28 mouse cellular contexts compared by ENCODE assay signal in the genomic region with DNA sequence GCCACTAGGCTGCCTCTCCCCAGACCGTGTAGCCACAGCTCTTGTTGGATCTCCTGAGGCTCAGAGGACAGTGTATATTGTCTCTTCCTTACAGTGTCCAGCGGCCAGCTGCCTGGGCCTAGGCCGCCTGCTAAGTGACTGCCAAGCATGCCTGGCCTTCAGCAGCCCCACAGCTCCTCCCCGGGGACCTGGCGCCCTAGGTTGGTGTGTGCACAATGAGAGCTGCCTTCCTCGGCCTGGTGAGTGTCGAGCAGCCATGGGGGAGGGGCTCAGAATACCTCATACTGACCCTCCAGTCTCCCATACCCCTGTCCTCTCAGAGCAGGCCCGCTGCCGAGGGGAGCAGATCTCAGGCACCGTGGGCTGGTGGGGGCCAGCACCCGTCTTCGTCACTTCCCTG. TPM values are rescaled to one million over a fixed set of nuclear protein-coding genes. Genes with fewer than 3 reads are reported as not detected.
A peak's percentile ranks its signal among the peaks of the same experiment; 100 is the strongest.
DNase-seq lines count a peak whose midpoint lies in the region; ATAC-seq and TF ChIP-seq lines count a peak whose summit lies in the region.
"Had no signal": no experiment of that assay in that cellular context is flagged by ENCODE, and none has a peak within 500 bp of the region (broad histone marks: within the 10 kb centered on the region; RNA-seq: fewer than 3 reads in every experiment).

No protein-coding gene starts in this region.

- H3K36me3 ChIP-seq in forebrain, embryonic 12.5 days (replicated peaks): peaks cover 78% of the 10 kb centered on the region
- peaks cover 63% of the 10 kb centered on the region for H3K36me3 ChIP-seq in forebrain, embryonic 14.5 days (ENCODE audit: control insufficient read depth, insufficient read depth, low read length)
- H3K36me3 ChIP-seq in liver, embryonic 14.5 days (replicated peaks; ENCODE audit: control insufficient read depth, insufficient read depth, low read depth): no peaks in the 10 kb centered on the region
- no peaks in the 10 kb centered on the region for H3K36me3 ChIP-seq in liver, postnatal 0 days (replicated peaks; ENCODE audit: insufficient read depth, low read length)
- peaks cover 63% of the 10 kb centered on the region for H3K36me3 ChIP-seq in neural tube, embryonic 12.5 days
- no peaks in the 10 kb centered on the region for H3K36me3 ChIP-seq in thymus, adult 2 months (ENCODE audit: control insufficient read depth, insufficient read depth, low read length)

- H3K4me1 ChIP-seq in forebrain, embryonic 12.5 days: no peaks in the 10 kb centered on the region
- H3K4me1 ChIP-seq in forebrain, embryonic 14.5 days (ENCODE audit: control insufficient read depth, insufficient read depth, low read length): no peaks in the 10 kb centered on the region
- no peaks in the 10 kb centered on the region for H3K4me1 ChIP-seq in liver, embryonic 14.5 days (replicated peaks; ENCODE audit: control insufficient read depth in 2 of 2, insufficient read depth in 2 of 2, low read length in 1 of 2)
- peaks cover 4% of the 10 kb centered on the region; the same call in 1 of the 2 replicates for H3K4me1 ChIP-seq in liver, postnatal 0 days (ENCODE audit: insufficient read depth)
- no peaks in the 10 kb centered on the region for H3K4me1 ChIP-seq in neural tube, embryonic 12.5 days
- H3K4me1 ChIP-seq in thymus, adult 2 months (replicated peaks; ENCODE audit: control insufficient read depth, insufficient read depth, low read length): no peaks in the 10 kb centered on the region
- H3K4me1 ChIP-seq: heart, embryonic 13.5 days had no signal

- no peak overlapping the region for H3K9ac ChIP-seq in forebrain, embryonic 12.5 days
- no peak overlapping the region for H3K9ac ChIP-seq in forebrain, embryonic 14.5 days (ENCODE audit: low read length)
- no peak overlapping the region for H3K9ac ChIP-seq in liver, embryonic 14.5 days (replicated peaks)
- no peak overlapping the region for H3K9ac ChIP-seq in liver, postnatal 0 days (replicated peaks)
- H3K9ac ChIP-seq in neural tube, embryonic 12.5 days: no peak overlapping the region
- H3K9ac ChIP-seq: forebrain, postnatal 0 days; heart, embryonic 13.5 days; hindbrain, embryonic 14.5 days had no signal

- H3K9me3 ChIP-seq in forebrain, embryonic 12.5 days: no peaks in the 10 kb centered on the region
- H3K9me3 ChIP-seq in forebrain, embryonic 14.5 days (replicated peaks; ENCODE audit: control insufficient read depth, low read length): no peaks in the 10 kb centered on the region
- no peaks in the 10 kb centered on the region for H3K9me3 ChIP-seq in liver, embryonic 14.5 days (ENCODE audit: control insufficient read depth, low read length)
- no peaks in the 10 kb centered on the region for H3K9me3 ChIP-seq in liver, postnatal 0 days (ENCODE audit: low read length)
- no peaks in the 10 kb centered on the region for H3K9me3 ChIP-seq in neural tube, embryonic 12.5 days
- H3K9me3 ChIP-seq: heart, embryonic 13.5 days; megakaryocyte, embryonic 14.5 days had no signal

- H3K27me3 ChIP-seq in forebrain, embryonic 12.5 days: no peaks in the 10 kb centered on the region
- no peaks in the 10 kb centered on the region for H3K27me3 ChIP-seq in forebrain, embryonic 14.5 days (replicated peaks; ENCODE audit: control insufficient read depth, insufficient read depth, low read length)
- no peaks in the 10 kb centered on the region for H3K27me3 ChIP-seq in liver, embryonic 14.5 days (ENCODE audit: control insufficient read depth, insufficient read depth, low read length)
- H3K27me3 ChIP-seq in liver, postnatal 0 days (ENCODE audit: insufficient read depth, low read length): no peaks in the 10 kb centered on the region
- no peaks in the 10 kb centered on the region for H3K27me3 ChIP-seq in neural tube, embryonic 12.5 days (replicated peaks)
- no peaks in the 10 kb centered on the region for H3K27me3 ChIP-seq in thymus, adult 2 months (ENCODE audit: control insufficient read depth, insufficient read depth, low read length)
- H3K27me3 ChIP-seq: heart, embryonic 13.5 days; Patski had no signal

- no peak for TF ChIP-seq EP300 in liver, embryonic 14.5 days (IDR thresholded peaks at IDR 0.05; ENCODE audit: low read depth)
- TF ChIP-seq EP300 in liver, postnatal 0 days (IDR thresholded peaks at IDR 0.05; ENCODE audit: low read depth): no peak

- no peak overlapping the region for H3K4me3 ChIP-seq in forebrain, embryonic 12.5 days (replicated peaks)
- H3K4me3 ChIP-seq in forebrain, embryonic 14.5 days (ENCODE audit: low read depth, low read length): no peak overlapping the region
- no peak overlapping the region for H3K4me3 ChIP-seq in liver, embryonic 14.5 days (ENCODE audit: insufficient read depth in 1 of 2, low read depth in 2 of 2, low read length in 2 of 2)
- H3K4me3 ChIP-seq in liver, postnatal 0 days (ENCODE audit: low read depth, low read length): no peak overlapping the region
- H3K4me3 ChIP-seq in neural tube, embryonic 12.5 days: no peak overlapping the region
- H3K4me3 ChIP-seq in thymus, adult 2 months (ENCODE audit: control insufficient read depth, insufficient read depth, low read length): no peak overlapping the region
- H3K4me3 ChIP-seq: heart, embryonic 13.5 days; megakaryocyte, embryonic 14.5 days had no signal

- no peak overlapping the region for H3K4me2 ChIP-seq in forebrain, embryonic 12.5 days
- H3K4me2 ChIP-seq in forebrain, embryonic 14.5 days (ENCODE audit: low read length): no peak overlapping the region
- no peak overlapping the region for H3K4me2 ChIP-seq in liver, embryonic 14.5 days (ENCODE audit: low read depth)
- H3K4me2 ChIP-seq in liver, postnatal 0 days (ENCODE audit: low read depth, low read length): no peak overlapping the region
- no peak overlapping the region for H3K4me2 ChIP-seq in neural tube, embryonic 12.5 days (replicated peaks)
- H3K4me2 ChIP-seq: heart, embryonic 13.5 days; hindbrain, embryonic 14.5 days; liver, embryonic 11.5 days had no signal

- 85% methylated on average over 12 of the region's 12 CpGs for WGBS in forebrain, embryonic 12.5 days
- 79% methylated on average over 12 of the region's 12 CpGs for WGBS in forebrain, embryonic 14.5 days
- WGBS in liver, embryonic 14.5 days (ENCODE audit: insufficient replicate concordance): 69% methylated on average over 12 of the region's 12 CpGs
- 77% methylated on average over 12 of the region's 12 CpGs for WGBS in liver, postnatal 0 days (ENCODE audit: insufficient replicate concordance)
- 89% methylated on average over 12 of the region's 12 CpGs for WGBS in neural tube, embryonic 12.5 days
- WGBS in thymus, adult 2 months: 92% methylated on average over 12 of the region's 12 CpGs

- TF ChIP-seq CTCF in liver, embryonic 14.5 days (IDR thresholded peaks at IDR 0.05; ENCODE audit: low read depth): 0 out of 2 replicates have a peak, but pooled peaks have one; percentile 0
- no peak for TF ChIP-seq CTCF in liver, postnatal 0 days (IDR thresholded peaks at IDR 0.05; ENCODE audit: low read depth)
- TF ChIP-seq CTCF in thymus, adult 2 months (IDR thresholded peaks at IDR 0.05; ENCODE audit: borderline replicate concordance, control insufficient read depth, extremely low read depth, insufficient read depth, low read length, poor library complexity): no peak

- no peak for TF ChIP-seq POLR2A in thymus, adult 2 months (IDR thresholded peaks at IDR 0.05; ENCODE audit: control insufficient read depth, extremely low read depth, insufficient read depth, low read length, poor library complexity)

- no peak for ATAC-seq in forebrain, embryonic 12.5 days (ENCODE audit: low FRiP score)
- ATAC-seq in forebrain, embryonic 14.5 days: no peak
- no peak for ATAC-seq in liver, embryonic 14.5 days (ENCODE audit: insufficient read depth)
- ATAC-seq in liver, postnatal 0 days: no peak
- ATAC-seq in neural tube, embryonic 12.5 days (ENCODE audit: low FRiP score, low read depth): 0 out of 2 replicates have a peak, but pooled peaks have one; percentile 13
- ATAC-seq: Patski had no signal

- no peak for DNase-seq in forebrain, embryonic 14.5 days (ENCODE audit: low spot score)
- no peak for DNase-seq in liver, embryonic 14.5 days (ENCODE audit: low read depth in 3 of 3, low spot score in 3 of 3)
- no peak for DNase-seq in liver, postnatal 0 days
- no peak for DNase-seq in neural tube, embryonic 10.5 days (ENCODE audit: extremely low spot score, low spot score)
- DNase-seq in thymus, adult 2 months: no peak
- DNase-seq: adrenal gland, adult 2 months; cerebellum, adult 8-10 months; cerebellum, postnatal 36 days; embryo, embryonic 11 days; forebrain, postnatal 0 days; gastrocnemius, postnatal 14 days; heart, adult 11 months; heart, postnatal 14 days; kidney, adult 2 months; kidney, postnatal 14 days; lung, adult 2 months; lung, postnatal 36 days; right cerebral cortex, postnatal 14 days; thymus, postnatal 25 days had no signal

- H3K27ac ChIP-seq in forebrain, embryonic 12.5 days: 0 out of 2 replicates have a peak overlapping the region, but pooled peaks have one; percentile 21
- no peak overlapping the region for H3K27ac ChIP-seq in forebrain, embryonic 14.5 days (ENCODE audit: low read depth, low read length)
- no peak overlapping the region for H3K27ac ChIP-seq in liver, embryonic 14.5 days
- no peak overlapping the region for H3K27ac ChIP-seq in liver, postnatal 0 days (ENCODE audit: low read depth)
- no peak overlapping the region for H3K27ac ChIP-seq in neural tube, embryonic 12.5 days
- H3K27ac ChIP-seq in thymus, adult 2 months (ENCODE audit: control insufficient read depth, insufficient read depth, low read length): no peak overlapping the region
- H3K27ac ChIP-seq: heart, embryonic 13.5 days; hindbrain, embryonic 14.5 days had no signal

RNA-seq across cellular contexts. Expression of a gene that starts 17.5 kb away (rescaled TPM):
- polyA plus RNA-seq in forebrain, embryonic 12.5 days (2016; fragmentation: Nextera tagmentation; extraction: Ambion mirVana): 18.5 and 18.8 TPM in 2 replicates
- 13.3 and 17.5 TPM in 2 replicates for polyA plus RNA-seq in forebrain, embryonic 14.5 days (2014; fragmentation: Nextera tagmentation; extraction: Ambion mirVana)
- polyA plus RNA-seq in liver, embryonic 14.5 days (2012; rRNA removed): 1.3 TPM in 2 replicates
- polyA plus RNA-seq in liver, embryonic 14.5 days (2014; fragmentation: Nextera tagmentation; extraction: Ambion mirVana): 0.53 and 0.71 TPM in 2 replicates
- 0.58 and 0.81 TPM in 2 replicates for polyA plus RNA-seq in liver, postnatal 0 days (2015; fragmentation: Nextera tagmentation; extraction: Ambion mirVana)
- polyA plus RNA-seq in neural tube, embryonic 12.5 days (2016; fragmentation: Nextera tagmentation; extraction: Ambion mirVana): 19.1 and 19.6 TPM in 2 replicates
- 11.9 and 14.8 TPM in 2 replicates for polyA plus RNA-seq in thymus, adult 2 months (2012; rRNA removed)

RNA-seq across cellular contexts. Expression of a gene that starts 28.6 kb away (rescaled TPM):
- polyA plus RNA-seq in forebrain, embryonic 12.5 days (2016; fragmentation: Nextera tagmentation; extraction: Ambion mirVana): 11.9 and 12.1 TPM in 2 replicates
- polyA plus RNA-seq in forebrain, embryonic 14.5 days (2014; fragmentation: Nextera tagmentation; extraction: Ambion mirVana): 14.5 and 25.5 TPM in 2 replicates
- 0.23 TPM in 1 of 2 replicates, not detected in the other for polyA plus RNA-seq in liver, embryonic 14.5 days (2012; rRNA removed)
- polyA plus RNA-seq in liver, embryonic 14.5 days (2014; fragmentation: Nextera tagmentation; extraction: Ambion mirVana): not detected in 2 replicates
- not detected in 2 replicates for polyA plus RNA-seq in liver, postnatal 0 days (2015; fragmentation: Nextera tagmentation; extraction: Ambion mirVana)
- 26.0 and 28.3 TPM in 2 replicates for polyA plus RNA-seq in neural tube, embryonic 12.5 days (2016; fragmentation: Nextera tagmentation; extraction: Ambion mirVana)
- 0.08 and 0.13 TPM in 2 replicates for polyA plus RNA-seq in thymus, adult 2 months (2012; rRNA removed)
- polyA plus RNA-seq: lung, adult 2 months had no signal

RNA-seq across cellular contexts. Expression of a gene that starts 33.3 kb away (rescaled TPM):
- polyA plus RNA-seq in forebrain, embryonic 12.5 days (2016; fragmentation: Nextera tagmentation; extraction: Ambion mirVana): 1.3 and 1.7 TPM in 2 replicates
- polyA plus RNA-seq in forebrain, embryonic 14.5 days (2014; fragmentation: Nextera tagmentation; extraction: Ambion mirVana): 1.8 and 2.2 TPM in 2 replicates
- 0.03 and 0.04 TPM in 2 replicates for polyA plus RNA-seq in liver, embryonic 14.5 days (2012; rRNA removed)
- not detected in 2 replicates for polyA plus RNA-seq in liver, embryonic 14.5 days (2014; fragmentation: Nextera tagmentation; extraction: Ambion mirVana)
- not detected in 2 replicates for polyA plus RNA-seq in liver, postnatal 0 days (2015; fragmentation: Nextera tagmentation; extraction: Ambion mirVana)
- polyA plus RNA-seq in neural tube, embryonic 12.5 days (2016; fragmentation: Nextera tagmentation; extraction: Ambion mirVana): 1.1 and 1.5 TPM in 2 replicates
- 0.08 TPM in 1 of 2 replicates, not detected in the other for polyA plus RNA-seq in thymus, adult 2 months (2012; rRNA removed)
- polyA plus RNA-seq: adrenal gland, adult 2 months; lung, adult 2 months had no signal

RNA-seq across cellular contexts. Expression of a gene that starts 35.1 kb away (rescaled TPM):
- polyA plus RNA-seq in forebrain, embryonic 12.5 days (2016; fragmentation: Nextera tagmentation; extraction: Ambion mirVana): not detected in 2 replicates
- not detected in 2 replicates for polyA plus RNA-seq in forebrain, embryonic 14.5 days (2014; fragmentation: Nextera tagmentation; extraction: Ambion mirVana)
- not detected in 2 replicates for polyA plus RNA-seq in liver, embryonic 14.5 days (2012; rRNA removed)
- polyA plus RNA-seq in liver, embryonic 14.5 days (2014; fragmentation: Nextera tagmentation; extraction: Ambion mirVana): not detected in 2 replicates
- polyA plus RNA-seq in liver, postnatal 0 days (2015; fragmentation: Nextera tagmentation; extraction: Ambion mirVana): not detected in 2 replicates
- polyA plus RNA-seq in neural tube, embryonic 12.5 days (2016; fragmentation: Nextera tagmentation; extraction: Ambion mirVana): not detected in 2 replicates
- polyA plus RNA-seq in thymus, adult 2 months (2012; rRNA removed): 13.4 and 20.6 TPM in 2 replicates
- polyA plus RNA-seq: adrenal gland, adult 2 months; forebrain, postnatal 0 days; heart, embryonic 13.5 days; hindbrain, embryonic 14.5 days; intestine, embryonic 14.5 days; kidney, adult 2 months; limb, embryonic 11.5 days; liver, embryonic 11.5 days; Patski had no signal

RNA-seq across cellular contexts. Expression of a gene that starts 36.7 kb away (rescaled TPM):
- polyA plus RNA-seq in forebrain, embryonic 12.5 days (2016; fragmentation: Nextera tagmentation; extraction: Ambion mirVana): 378 and 384 TPM in 2 replicates
- 574 and 635 TPM in 2 replicates for polyA plus RNA-seq in forebrain, embryonic 14.5 days (2014; fragmentation: Nextera tagmentation; extraction: Ambion mirVana)
- 26.2 and 29.4 TPM in 2 replicates for polyA plus RNA-seq in liver, embryonic 14.5 days (2012; rRNA removed)
- 24.3 and 29.8 TPM in 2 replicates for polyA plus RNA-seq in liver, embryonic 14.5 days (2014; fragmentation: Nextera tagmentation; extraction: Ambion mirVana)
- 23.4 and 25.4 TPM in 2 replicates for polyA plus RNA-seq in liver, postnatal 0 days (2015; fragmentation: Nextera tagmentation; extraction: Ambion mirVana)
- polyA plus RNA-seq in neural tube, embryonic 12.5 days (2016; fragmentation: Nextera tagmentation; extraction: Ambion mirVana): 400 and 431 TPM in 2 replicates
- polyA plus RNA-seq in thymus, adult 2 months (2012; rRNA removed): 138 and 140 TPM in 2 replicates

Comparison
In these comparisons a context has a peak if more than half of its experiments do, and no peak if none do; other contexts are left out.
1. RNA of a gene that starts 28.6 kb away (polyA plus RNA-seq): 26.0 to 28.3 TPM in neural tube, embryonic 12.5 days, 14.5 to 25.5 TPM in forebrain, embryonic 14.5 days and 11.9 to 12.1 TPM in forebrain, embryonic 12.5 days; 0.08 to 0.13 TPM in thymus, adult 2 months, 0.23 TPM in liver, embryonic 14.5 days and not detected in liver, postnatal 0 days; every median in the first group is over 10 times any median in the second.